Comparison of ENCODE assay signal across 8 mouse cellular contexts in the genomic region with DNA sequence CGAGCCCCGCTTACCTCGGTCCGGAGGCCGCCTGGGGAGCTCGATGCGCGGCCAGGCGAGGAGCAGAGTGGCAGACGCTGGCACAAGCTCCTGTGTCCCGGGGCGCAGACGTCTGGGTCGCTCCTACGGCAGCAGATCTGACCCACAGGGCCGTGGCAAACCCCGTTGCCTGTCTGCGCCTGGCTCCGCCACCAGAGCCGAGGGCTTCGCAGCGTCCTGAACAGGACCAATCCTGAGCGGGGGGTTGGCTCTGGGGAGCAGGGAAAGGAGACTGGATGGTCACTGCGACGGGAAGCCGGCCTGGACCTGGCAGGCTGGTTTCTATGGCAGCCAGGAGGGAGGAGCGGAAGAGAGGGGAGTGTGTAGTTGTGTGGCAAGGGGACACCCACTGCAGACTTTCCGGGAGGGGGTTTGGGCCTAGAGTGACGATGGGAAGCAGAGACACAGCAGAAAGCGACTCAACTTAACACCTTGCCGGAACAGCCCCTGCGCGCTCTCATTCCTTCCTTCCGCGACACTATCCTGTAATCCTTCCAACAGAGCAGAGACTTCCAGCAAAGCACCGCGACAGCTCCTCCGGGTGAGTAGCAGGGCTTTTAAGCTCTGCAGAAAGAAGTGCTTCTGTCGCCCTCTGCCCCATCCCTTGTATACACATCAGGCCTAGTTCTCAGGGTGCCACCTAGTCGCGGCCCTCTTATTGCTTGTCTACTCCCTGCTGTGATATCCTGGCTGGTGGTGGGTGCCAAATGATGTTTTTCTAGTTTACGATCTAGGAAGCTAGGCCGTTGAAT. TPM values are rescaled to one million over a fixed set of nuclear protein-coding genes. Genes with fewer than 3 reads are reported as not detected.
DNase-seq lines count a peak whose midpoint lies in the region; ATAC-seq and TF ChIP-seq lines count a peak whose summit lies in the region.

Gene Nim1k, minus strand, starts transcription at position 202 of the 791 bp plus-strand sequence.

- H3K9ac ChIP-seq in hindbrain, postnatal 0 days (replicated peaks; ENCODE audit: low read length): peak within 1 kb of the TSS; percentile 83

- under 1% methylated on average over 43 of the region's 43 CpGs for WGBS in hindbrain, postnatal 0 days
- 17% methylated on average over 43 of the region's 43 CpGs for WGBS in macrophage (ENCODE audit: missing documents)

- peak; percentile 5; the same call in 1 of the 2 replicates for TF ChIP-seq CTCF in hindbrain, postnatal 0 days (IDR thresholded peaks at IDR 0.05; ENCODE audit: low read depth)

- no peaks in the 10 kb centered on the region for H3K27me3 ChIP-seq in hindbrain, postnatal 0 days (ENCODE audit: insufficient read depth, low read length)

- peak within 1 kb of the TSS; percentile 71 for H3K4me3 ChIP-seq in hindbrain, postnatal 0 days (ENCODE audit: low read length)
- peak within 1 kb of the TSS; percentile 24 for H3K4me3 ChIP-seq in macrophage (ENCODE audit: inconsistent target)

- H3K79me2 ChIP-seq in macrophage (ENCODE audit: inconsistent target): no peaks in the 10 kb centered on the region

- no peaks in the 10 kb centered on the region for H3K9me3 ChIP-seq in hindbrain, postnatal 0 days (ENCODE audit: low read length)

- peak within 1 kb of the TSS; percentile 93 for H3K27ac ChIP-seq in hindbrain, postnatal 0 days
- 0 out of 2 replicates have a peak within 1 kb of the TSS, but pooled peaks have one; percentile 13 for H3K27ac ChIP-seq in macrophage

- ATAC-seq in common myeloid progenitor, adult 5-6 weeks (replicated peaks; ENCODE audit: low read depth, poor library complexity, severe bottlenecking): peak; percentile 76
- ATAC-seq in hindbrain, postnatal 0 days: peak; percentile 97

- 0 out of 2 replicates have a peak, but pooled peaks cover 1% of the 10 kb centered on the region for H3K36me3 ChIP-seq in hindbrain, postnatal 0 days (ENCODE audit: insufficient read depth, low read length)
- 0 out of 2 replicates have a peak, but pooled peaks cover 2% of the 10 kb centered on the region for H3K36me3 ChIP-seq in macrophage (ENCODE audit: inconsistent target)

- DNase-seq in ZHBTc4 (ENCODE audit: low read depth, low spot score): peak; percentile 77
- peak; percentile 56 to 76 for DNase-seq in gastrocnemius, adult 8-10 months (ENCODE audit: low spot score in 2 of 2)
- DNase-seq in hindbrain, postnatal 0 days (ENCODE audit: low spot score): peak; percentile 94
- peak; percentile 72 to 86 for DNase-seq in left cerebral cortex, adult 8-10 months (ENCODE audit: low spot score in 2 of 2)
- peak; percentile 87 for DNase-seq in right cerebral cortex, adult 18-20 months
- DNase-seq in urinary bladder, postnatal 10 days (ENCODE audit: low spot score): peak; percentile 21

- H3K4me2 ChIP-seq in hindbrain, postnatal 0 days (ENCODE audit: low read depth, low read length): peak within 1 kb of the TSS; percentile 94

- H3K4me1 ChIP-seq in hindbrain, postnatal 0 days (ENCODE audit: insufficient read depth, low read length): peaks cover 9% of the 10 kb centered on the region; the same call in 1 of the 2 replicates

RNA-seq across cellular contexts. Expression of gene Nim1k, which starts in this region (rescaled TPM):
- 1.6 and 2.8 TPM in 2 replicates for total RNA-seq in common myeloid progenitor, adult 5-6 weeks (2017)
- 1 to 10 TPM; 1.2 to 2.2 (median 1.4) TPM for total RNA-seq in gastrocnemius, adult 8-10 months (2022)
- total RNA-seq in hindbrain, postnatal 0 days (2014; rRNA removed): 9.8 and 10.3 TPM in 2 replicates
- polyA plus RNA-seq in hindbrain, postnatal 0 days (2015; fragmentation: Nextera tagmentation; extraction: Ambion mirVana): 7.4 and 8.0 TPM in 2 replicates
- 10 to 100 TPM; 13.8 to 19.8 (median 14.5) TPM for total RNA-seq in left cerebral cortex, adult 8-10 months (2022)
- 1 to 10 TPM in 12 of 26 experiments, under 1 TPM in 14; 0.12 to 2.7 (median 0.80) TPM for total RNA-seq in macrophage (2018; cell fraction: chromatin; rRNA removed)
- total RNA-seq in macrophage (2018; cell fraction: cytosol; rRNA removed): 1 to 10 TPM in 2 of 26 experiments, under 1 TPM in 24; 0.23 to 1.2 (median 0.49) TPM
- 1 to 10 TPM in 6 of 26 experiments, under 1 TPM in 19, not detected in 1; 0.12 to 2.3 (median 0.73) TPM for total RNA-seq in macrophage (2018; cell fraction: nucleus; rRNA removed)
- 0.66 to 0.84 TPM (median 0.82 TPM) in 3 replicates for polyA plus RNA-seq in macrophage (2018)

Comparison
In these comparisons a context has a peak if more than half of its experiments do, and no peak if none do; other contexts are left out.
1. Peak in every context shown above with its lines: DNase-seq, ATAC-seq, H3K4me3 ChIP-seq and H3K27ac ChIP-seq.
2. DNase-seq: peak in every context shown above with its lines; median percentile 94 in hindbrain, postnatal 0 days; 87 in right cerebral cortex, adult 18-20 months; 79 in left cerebral cortex, adult 8-10 months; 77 in ZHBTc4; 66 in gastrocnemius, adult 8-10 months; 21 in urinary bladder, postnatal 10 days.